Mouse (Mus musculus) myocyte (in vitro differentiated cells): ENCODE results near the gene Nktr.

Experiments used
- MAX ChIP-seq: IDR thresholded peaks from one replicate; pipeline ENCODE4 v1.6.1; 2011; ENCODE audit warnings: low read depth, mild to moderate bottlenecking, control low read depth
- MYOD1 ChIP-seq, 3 experiments: IDR thresholded peaks; one replicate each; pipeline ENCODE4 v1.6.1; 2011; ENCODE audit warnings: control low read depth in 2 of 3, low read depth in 2 of 3, mild to moderate bottlenecking in 2 of 3, moderate library complexity in 1 of 3; ENCODE audit not compliant: insufficient read length in 2 of 3, control insufficient read depth in 1 of 3
- POLR2A ChIP-seq: IDR thresholded peaks from one replicate; pipeline ENCODE4 v1.6.1; 2011; ENCODE audit warnings: low read depth, mild to moderate bottlenecking, control low read depth, moderate library complexity; ENCODE audit not compliant: insufficient read length
- TCF12 ChIP-seq: IDR thresholded peaks from one replicate; pipeline ENCODE4 v1.6.1; 2011; ENCODE audit warnings: mild to moderate bottlenecking, control low read depth; ENCODE audit not compliant: poor library complexity, insufficient read depth, severe bottlenecking
- USF1 ChIP-seq: IDR thresholded peaks from one replicate; pipeline ENCODE4 v1.6.1; 2011; ENCODE audit warnings: low read depth, mild to moderate bottlenecking, control low read depth, moderate library complexity

DNA sequence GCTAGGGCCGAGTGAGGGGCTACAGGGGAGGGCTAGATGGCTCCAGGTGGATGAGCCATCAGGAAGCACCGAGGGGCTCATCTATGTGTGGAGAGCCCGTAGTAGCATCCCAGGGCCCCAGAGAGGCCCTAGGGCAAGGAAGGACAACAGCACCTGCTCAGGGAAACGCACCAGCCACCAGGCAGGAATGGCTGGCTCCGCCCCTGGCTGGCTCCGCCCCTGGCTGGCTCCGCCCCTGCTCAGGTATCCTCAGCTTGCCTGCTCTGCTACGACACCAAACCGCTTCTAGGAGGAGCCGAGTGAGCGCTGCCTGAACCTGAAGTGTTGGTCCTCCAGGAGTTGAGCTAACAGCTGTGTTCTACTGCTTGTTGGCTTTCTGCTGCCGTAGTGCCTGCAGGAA lies 78.8 kb downstream of the Nktr start:
- TF ChIP-seq POLR2A (no peak), MYOD1 (IDR thresholded peaks at IDR 0.05; ENCODE audit: control insufficient read depth in 1 of 3, insufficient read length in 2 of 3, low read depth in 2 of 3) (no peak), USF1 (no peak), TCF12 (no peak), MAX (no peak)
